Mouse (Mus musculus) T-helper 2 cell (primary cell): Measurements from ENCODE around the gene Mvd.

Experiments used
- in situ Hi-C: fragments of 300-600 bp; cut with MboI, MseI; formaldehyde crosslinking; loops from one replicate; pipeline ENCODE4 v1.15.1; 2025; ENCODE audit warnings: high pct_unique_total_duplicates

The Mvd gene

DNA sequence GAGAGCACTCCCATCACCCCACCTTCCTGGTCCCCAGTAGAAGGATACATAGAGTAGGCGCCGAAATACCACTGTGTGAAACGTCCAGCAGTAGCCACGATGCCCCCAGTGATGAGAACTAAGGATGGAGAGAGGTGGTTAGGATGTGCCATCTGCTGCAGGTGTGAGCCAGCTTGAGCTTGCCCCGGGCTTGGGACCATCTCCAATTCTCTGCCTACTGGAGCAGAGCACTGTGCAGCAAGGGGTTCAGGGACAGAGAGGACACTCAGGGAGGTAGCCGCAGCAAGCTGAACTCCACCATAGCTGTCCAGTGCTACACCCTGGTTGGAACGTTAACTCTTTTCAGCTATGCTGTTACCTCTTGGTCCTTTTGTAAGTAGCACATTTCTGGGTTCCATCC, 15.6 kb downstream of the Mvd start:
- in situ Hi-C loops: no loop called here

DNA sequence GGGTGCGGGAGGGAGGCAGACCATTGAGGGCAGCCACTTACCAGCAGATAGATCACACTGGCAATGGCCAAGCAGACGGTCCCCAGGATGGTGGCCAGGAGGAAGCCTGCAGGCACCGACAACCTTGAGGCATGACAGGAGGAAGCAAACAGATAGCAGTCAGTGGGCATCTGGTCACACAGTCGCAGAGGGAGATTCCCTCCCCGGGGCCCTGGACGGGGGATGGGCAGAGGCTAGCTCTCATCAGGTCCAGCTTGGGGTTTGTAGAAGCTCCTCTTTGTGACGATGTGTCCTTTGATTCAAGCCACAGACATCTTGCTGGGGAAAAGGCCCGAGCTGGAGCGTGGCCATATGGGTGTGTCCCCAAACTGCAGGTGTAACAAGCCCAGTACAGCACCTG, 17.1 kb downstream of the Mvd start:
- in situ Hi-C loops: no loop called here

DNA sequence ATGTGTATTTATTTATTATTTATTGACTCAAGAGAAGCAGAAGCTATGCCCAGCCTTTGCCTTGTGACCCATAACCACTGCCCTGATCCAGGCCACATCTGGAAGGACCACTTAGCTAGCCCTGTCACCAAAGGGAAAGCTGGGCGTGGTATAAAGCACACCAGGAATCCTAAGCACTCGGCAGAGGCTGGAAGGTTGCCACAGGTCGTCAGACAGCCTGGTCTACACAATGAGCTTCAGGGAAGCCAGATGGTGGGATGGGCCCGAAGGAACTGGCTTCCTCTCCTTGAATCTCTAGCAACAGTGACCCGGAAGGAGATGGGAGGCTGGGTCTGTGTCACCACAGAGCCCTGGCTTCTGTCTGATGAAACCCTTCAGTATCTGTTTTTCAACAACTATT, 19.6 kb downstream of the Mvd start:
- in situ Hi-C loops: no loop called here

DNA sequence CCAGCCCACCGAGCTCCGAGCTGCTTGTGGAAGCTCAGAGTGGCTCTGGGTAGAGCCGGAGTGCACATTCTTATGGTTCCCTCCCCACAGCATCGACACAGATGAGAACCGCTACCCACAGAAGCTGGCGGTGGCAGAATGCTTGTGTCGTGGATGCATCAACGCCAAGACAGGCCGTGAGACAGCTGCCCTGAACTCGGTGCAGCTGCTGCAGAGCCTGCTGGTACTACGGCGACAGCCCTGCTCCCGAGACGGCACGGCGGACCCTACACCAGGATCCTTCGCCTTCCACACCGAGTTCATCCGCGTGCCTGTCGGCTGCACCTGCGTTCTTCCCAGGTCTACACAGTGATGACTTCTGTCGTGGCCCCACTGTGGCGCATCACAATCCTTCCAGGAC, 20.0 kb downstream of the Mvd start:
- in situ Hi-C loops: no loop called here

DNA sequence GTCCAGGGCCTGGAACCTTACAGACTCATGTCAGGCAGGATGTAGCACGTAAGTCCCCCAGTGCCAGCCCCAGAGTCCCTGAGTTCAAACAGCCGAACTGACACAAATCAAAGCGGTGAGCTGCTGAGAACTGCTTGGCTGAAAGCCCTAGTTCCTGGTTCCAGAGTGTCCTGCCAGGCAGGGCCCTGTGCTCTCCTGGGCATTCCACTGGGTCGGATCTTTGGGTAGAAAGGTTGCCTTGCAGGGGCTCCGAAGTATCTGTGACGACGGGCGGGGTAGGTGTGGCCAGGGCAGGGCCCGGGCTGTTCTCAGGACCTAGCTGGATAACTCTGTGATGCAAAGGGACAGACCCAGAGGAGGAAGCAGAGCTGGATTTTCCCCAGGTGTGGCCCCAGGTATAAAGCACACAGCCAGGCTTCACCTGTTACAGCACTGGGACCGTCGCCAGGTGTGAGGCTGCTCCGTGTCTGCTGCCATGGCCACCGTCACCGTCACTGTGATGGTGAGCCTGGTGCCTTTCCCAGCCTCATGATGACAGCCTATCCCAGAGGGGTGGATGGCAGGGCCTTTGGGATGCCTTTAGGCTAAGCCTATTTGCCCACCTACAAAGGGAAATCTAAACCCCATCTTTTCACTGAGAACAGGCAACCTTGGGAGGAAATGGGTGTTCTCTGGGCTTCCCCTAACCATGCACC, 21.7 kb downstream of the Mvd start, which contains the start of gene Il17c:
TSS of gene Il17c (plus strand) at position 645 of the 695 bp plus-strand sequence.
- in situ Hi-C loops: no loop called here

DNA sequence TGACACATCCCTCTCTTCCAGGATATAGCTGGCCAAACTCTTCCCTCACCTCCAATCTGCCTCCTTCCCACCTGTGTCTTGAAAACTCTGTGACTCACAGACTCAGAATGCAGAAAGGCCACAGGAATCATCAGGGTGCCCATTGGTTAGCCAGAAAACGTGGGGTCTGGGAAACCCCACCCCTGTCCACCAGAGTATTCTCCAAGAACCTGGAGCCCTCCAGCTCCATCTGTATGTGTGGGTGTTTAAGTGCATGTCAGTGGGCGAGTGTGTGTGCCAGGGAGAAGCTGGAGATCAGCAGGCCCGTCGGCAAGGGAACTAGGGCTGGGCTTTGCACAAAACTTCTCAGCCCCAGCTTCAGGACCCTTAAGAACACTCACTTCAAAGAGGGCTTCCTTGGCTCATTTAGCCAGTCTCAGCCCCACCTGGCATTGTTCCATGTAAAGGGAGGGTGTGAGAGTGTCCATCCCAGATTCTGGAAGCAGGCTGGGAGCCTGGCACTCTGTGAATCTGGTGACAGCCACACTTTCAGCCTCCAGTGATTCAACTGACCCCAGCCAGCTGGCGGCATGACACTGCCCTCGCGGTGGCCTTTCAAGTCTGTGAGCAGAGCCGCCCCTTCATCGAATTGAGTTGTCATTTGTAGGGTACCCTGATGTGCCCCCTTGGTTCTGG, 23.2 kb downstream of the Mvd start:
- in situ Hi-C loops: no loop called here

DNA sequence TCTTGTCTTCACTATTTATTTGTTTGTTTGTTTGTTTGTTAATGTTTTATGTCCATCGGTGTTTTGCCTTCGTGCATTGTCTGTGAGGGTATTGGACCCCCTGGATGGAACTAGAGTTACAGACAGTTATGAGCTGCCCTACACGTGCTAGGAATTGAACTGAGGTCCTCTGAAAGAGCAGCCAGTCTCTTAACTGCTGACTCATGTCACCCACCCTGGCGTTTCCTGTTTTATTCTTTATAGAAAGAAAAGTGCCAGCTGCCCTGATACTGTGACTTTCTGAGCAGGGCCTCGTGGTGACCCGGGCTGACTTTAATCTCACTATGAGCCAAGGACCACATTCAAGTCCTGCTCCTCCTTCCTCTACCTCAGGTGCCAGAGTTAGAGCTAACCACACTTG, 27.7 kb downstream of the Mvd start:
- in situ Hi-C loops: no loop called here

DNA sequence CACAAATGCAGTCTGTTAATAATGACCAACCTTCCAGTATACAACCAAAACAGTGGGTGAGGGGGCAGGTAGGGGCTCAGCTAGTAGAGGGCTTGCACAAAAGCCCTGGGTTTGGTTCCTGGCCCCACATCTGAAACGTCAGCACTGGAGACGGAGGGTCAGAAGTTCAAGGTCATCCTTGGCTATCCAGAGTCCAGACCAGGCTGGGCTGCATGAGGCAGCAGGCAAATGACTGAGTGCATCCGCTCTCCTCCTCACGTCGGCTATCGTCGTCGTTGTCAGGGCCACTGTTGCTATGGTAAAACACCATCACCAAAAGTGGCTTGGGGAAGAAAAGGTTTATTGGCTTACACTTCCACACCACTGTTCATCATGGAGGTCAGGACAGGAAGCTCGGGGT, 28.9 kb downstream of the Mvd start:
- in situ Hi-C loops: no loop called here

DNA sequence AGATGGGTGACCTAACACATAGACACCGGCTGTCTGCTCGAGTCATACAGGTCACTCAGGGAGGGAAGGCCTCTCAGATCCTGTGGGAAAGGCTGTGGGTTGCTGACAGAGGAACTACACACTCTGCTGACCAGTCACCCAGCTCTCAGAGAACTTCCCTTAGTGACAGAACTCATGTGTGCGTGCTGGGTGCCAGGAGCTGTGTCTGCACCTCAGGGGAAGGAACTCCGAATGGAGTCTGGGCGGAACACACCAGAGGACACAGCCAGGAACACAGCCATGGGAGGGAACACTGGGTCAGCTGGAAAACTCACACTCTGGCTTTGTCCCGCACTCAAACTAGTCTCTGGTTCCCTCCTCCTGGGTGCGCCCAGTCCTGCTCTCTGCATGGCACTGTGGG, 35.5 kb downstream of the Mvd start:
- in situ Hi-C loops: no loop called here

DNA sequence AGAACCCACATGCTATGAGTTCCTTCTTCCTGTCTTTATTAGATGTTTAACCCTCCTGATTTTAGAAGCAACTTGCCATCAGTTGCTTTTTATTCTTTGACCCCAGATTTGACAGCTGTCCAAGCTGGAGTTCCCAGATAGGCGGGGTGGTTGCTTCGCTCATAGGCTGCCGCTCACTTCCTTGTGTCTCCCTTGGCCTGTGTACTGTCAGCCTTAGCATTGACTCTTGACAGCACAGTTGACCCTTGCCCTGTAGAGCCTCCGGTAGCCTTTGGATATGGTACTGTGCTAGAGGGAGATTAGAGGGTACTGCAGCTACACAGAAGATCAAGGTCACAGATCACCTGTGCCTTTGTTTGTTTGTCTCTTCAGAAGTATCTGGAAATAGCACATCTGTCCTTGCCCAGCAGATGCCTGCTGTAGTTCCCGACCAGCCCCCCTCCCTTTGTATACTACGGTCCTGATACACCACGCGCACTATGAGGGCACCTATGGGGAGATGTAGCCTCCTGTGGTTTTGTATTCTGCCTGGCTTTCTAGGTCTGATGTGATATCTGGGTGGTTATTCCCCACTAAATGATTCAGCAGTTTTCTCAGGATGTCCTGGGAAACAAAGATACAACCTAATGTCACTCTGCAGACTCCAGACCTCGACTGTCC, 37.9 kb downstream of the Mvd start:
- in situ Hi-C loops: no loop called here

DNA sequence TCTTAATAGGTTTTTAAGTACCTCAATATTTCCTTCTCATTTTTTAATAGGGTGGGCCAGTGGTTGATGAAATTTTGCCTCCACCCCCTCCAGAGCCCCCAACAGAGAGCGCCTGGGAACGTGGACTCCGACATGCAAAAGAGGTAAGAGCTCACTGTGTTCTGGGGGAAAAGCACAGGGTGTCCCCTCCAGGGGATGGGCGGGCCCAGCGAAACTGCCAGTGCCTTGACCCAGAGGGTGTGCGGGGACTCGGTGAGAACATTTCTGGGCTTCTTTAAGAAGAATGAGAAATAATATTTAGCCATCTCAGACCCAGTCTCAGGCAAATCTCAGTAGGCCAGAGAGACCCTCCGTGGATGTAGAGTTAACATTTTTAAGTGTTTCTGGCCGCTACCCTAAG, 45.0 kb downstream of the Mvd start:
- in situ Hi-C loops: no loop called here

DNA sequence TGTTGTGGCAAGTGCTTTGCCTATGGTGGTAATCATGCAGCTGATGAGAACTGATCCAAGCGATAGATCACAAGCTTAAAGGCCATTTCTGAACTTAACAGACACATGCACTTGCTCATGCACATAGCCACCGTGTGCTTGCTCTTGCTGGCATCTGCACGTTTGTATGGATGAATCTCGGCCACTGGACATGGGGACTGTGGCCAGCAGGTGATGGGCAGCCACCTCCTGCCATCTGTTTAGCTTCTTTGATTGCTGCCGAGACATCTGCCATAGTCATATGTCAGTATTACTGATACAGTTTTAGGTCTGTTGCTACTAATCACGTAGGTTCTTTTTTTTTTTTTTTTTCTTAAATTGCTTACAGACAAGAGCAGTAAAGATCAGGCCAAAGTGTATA, 47.9 kb downstream of the Mvd start:
- in situ Hi-C loops: no loop called here

DNA sequence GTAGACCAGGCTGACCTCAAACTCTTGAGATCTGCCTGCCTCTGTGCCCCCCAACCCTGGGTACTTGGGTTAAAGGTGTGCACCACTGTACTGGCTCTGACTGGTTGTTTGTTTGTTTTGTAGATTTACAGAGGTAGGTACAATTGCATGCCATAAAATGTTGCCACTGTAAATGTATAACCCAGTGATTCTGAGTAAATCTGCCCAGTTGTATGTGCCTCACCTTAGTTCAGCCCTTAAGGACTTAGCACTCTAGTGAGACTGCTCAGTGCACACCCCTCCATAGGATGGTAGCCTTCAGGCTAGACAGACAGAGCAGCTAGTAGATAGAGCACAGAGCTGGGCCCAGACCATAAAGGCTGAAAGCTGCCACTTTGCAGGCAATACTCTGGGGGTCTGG, 49.5 kb downstream of the Mvd start:
- in situ Hi-C loops: no loop called here

DNA sequence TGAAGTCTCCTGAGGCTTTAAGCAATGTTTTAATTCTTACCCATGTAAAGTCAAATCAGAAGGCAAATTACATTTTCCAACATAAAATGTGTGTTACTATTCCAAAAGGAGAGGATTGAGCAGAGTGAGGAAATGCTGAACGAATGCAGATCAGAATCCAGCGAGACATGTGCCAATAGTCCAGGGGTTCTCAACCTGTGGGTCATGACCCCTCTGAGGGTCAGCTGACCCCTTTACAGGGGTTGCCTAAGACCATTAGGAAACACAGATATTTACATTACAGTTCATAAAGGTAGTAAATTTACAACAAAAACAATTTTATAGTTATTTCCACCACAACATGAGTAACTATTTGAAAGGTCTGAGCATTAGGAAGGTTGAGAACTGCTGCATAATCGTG, 52.5 kb downstream of the Mvd start:
- in situ Hi-C loops: no loop called here

DNA sequence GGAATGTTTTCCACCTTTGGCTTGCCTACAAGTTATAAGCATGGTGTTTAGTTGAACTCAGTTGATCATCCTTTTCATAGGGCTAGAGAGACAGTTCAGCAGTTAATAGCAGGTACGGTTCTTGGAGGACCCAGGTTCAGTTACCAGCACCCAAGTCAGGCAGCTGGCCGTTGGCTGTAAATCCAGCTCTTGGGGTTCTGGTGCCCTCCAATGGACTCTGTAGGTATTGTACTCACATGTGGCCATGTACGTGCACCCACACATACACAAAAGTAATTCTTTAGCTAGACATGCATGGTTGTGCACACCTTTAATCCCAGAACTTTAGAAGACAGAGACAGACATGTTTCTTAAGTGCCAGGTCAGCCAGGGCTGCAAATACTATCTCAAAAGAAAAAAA, 53.9 kb downstream of the Mvd start:
- in situ Hi-C loops: no loop called here
